Mouse (Mus musculus) CH12.LX (cell line): ENCODE data around the gene Casp9. TPM values are rescaled to one million over a fixed set of nuclear protein-coding genes. Genes with fewer than 3 reads are reported as not detected.
A peak's percentile ranks its signal among the peaks of the same experiment; 100 is the strongest.

Source experiments
- DNase-seq: peaks from one replicate; pipeline ENCODE4 v3.0.0-alpha.2; 2013; ENCODE audit errors: extremely low read depth
- H3K27ac ChIP-seq: 2 replicates; pipeline ENCODE4 v1.5.1; 2012; ENCODE audit warnings: low read depth, mild to moderate bottlenecking, control low read depth, moderate library complexity; ENCODE audit not compliant: insufficient read depth
- H3K27me3 ChIP-seq: replicated peaks from 2 replicates; pipeline ENCODE3; 2012; ENCODE audit warnings: inconsistent platforms
- H3K36me3 ChIP-seq, 2 experiments: replicated peaks in 1 of 2; 2 replicates each; pipeline versions ENCODE3 to v1.6.1; 2012; ENCODE audit warnings: inconsistent platforms in 1 of 2, low read length in 1 of 2, mild to moderate bottlenecking in 1 of 2, mixed read lengths in 1 of 2, moderate library complexity in 1 of 2; ENCODE audit not compliant: control insufficient read depth in 1 of 2, insufficient read depth in 1 of 2
- H3K4me1 ChIP-seq, 2 experiments: 2 replicates each; pipeline ENCODE4 v1.6.1; 2012; ENCODE audit warnings: inconsistent platforms in 1 of 2, moderate library complexity in 1 of 2; ENCODE audit not compliant: insufficient read depth in 2 of 2, control insufficient read depth in 1 of 2
- H3K4me2 ChIP-seq: 2 replicates; pipeline ENCODE4 v1.6.1; 2012; ENCODE audit warnings: low read depth, mild to moderate bottlenecking, control low read depth; ENCODE audit not compliant: poor library complexity, insufficient read depth, severe bottlenecking
- H3K4me3 ChIP-seq, 3 experiments: fragments of 150-350 bp in 1 of 3; sonication (generic) in 1 of 3; replicated peaks in 1 of 3; 2 replicates each; pipeline versions ENCODE3 to v1.5.1; 2011 to 2012; ENCODE audit warnings: low read depth in 2 of 3, low read length in 2 of 3, mild to moderate bottlenecking in 2 of 3, moderate library complexity in 2 of 3, control low read depth in 1 of 3, improper control_type of control experiment in 1 of 3, inconsistent platforms in 1 of 3, mixed read lengths in 1 of 3; ENCODE audit not compliant: poor library complexity in 1 of 3
- H3K79me2 ChIP-seq: replicated peaks from 2 replicates; pipeline ENCODE4 v1.6.1; 2012; ENCODE audit warnings: mild to moderate bottlenecking, moderate library complexity; ENCODE audit not compliant: control insufficient read depth, poor library complexity, insufficient read depth, severe bottlenecking; ENCODE audit errors: extremely low read depth
- H3K9ac ChIP-seq: 2 replicates; pipeline ENCODE4 v1.6.1; 2012; ENCODE audit warnings: low read depth, mild to moderate bottlenecking, control low read depth, moderate library complexity; ENCODE audit not compliant: insufficient read depth
- H3K9me3 ChIP-seq: replicated peaks from 2 replicates; pipeline ENCODE3; 2012; ENCODE audit warnings: low read length, inconsistent platforms, mixed read lengths
- BHLHE40 ChIP-seq: IDR thresholded peaks from 2 replicates; pipeline ENCODE4 v1.6.1; 2011; ENCODE audit warnings: mild to moderate bottlenecking, low read depth, low read length, improper control_type of control experiment
- CHD1 ChIP-seq: IDR thresholded peaks from 2 replicates; pipeline ENCODE4 v1.6.1; 2012; ENCODE audit warnings: low read depth, low read length, improper control_type of control experiment, inconsistent platforms
- CHD2 ChIP-seq: IDR thresholded peaks from 2 replicates; pipeline ENCODE4 v1.6.1; 2011; ENCODE audit warnings: low read length, improper control_type of control experiment
- CTCF ChIP-seq, 2 experiments: IDR thresholded peaks in 1 of 2; conservative IDR thresholded peaks in 1 of 2; 2 replicates each; pipeline ENCODE4 v1.5.1; 2011 to 2012; ENCODE audit warnings: low read depth in 2 of 2, low read length in 2 of 2, improper control_type of control experiment in 1 of 2, inconsistent platforms in 1 of 2, mild to moderate bottlenecking in 1 of 2, moderate library complexity in 1 of 2
- E2F4 ChIP-seq: IDR thresholded peaks from 2 replicates; pipeline ENCODE4 v1.6.1; 2011; ENCODE audit warnings: low read depth, low read length, improper control_type of control experiment; ENCODE audit not compliant: insufficient replicate concordance
- ELF1 ChIP-seq: IDR thresholded peaks from 2 replicates; pipeline ENCODE4 v1.6.1; 2014; ENCODE audit warnings: low read depth, mild to moderate bottlenecking, inconsistent platforms, low read length, improper control_type of control experiment
- EP300 ChIP-seq: IDR thresholded peaks from 2 replicates; pipeline ENCODE4 v1.6.1; 2011; ENCODE audit warnings: low read length, improper control_type of control experiment
- ETS1 ChIP-seq: conservative IDR thresholded peaks from 2 replicates; pipeline ENCODE4 v1.6.1; 2012; ENCODE audit warnings: low read depth, mild to moderate bottlenecking, inconsistent platforms, low read length, improper control_type of control experiment, moderate library complexity
- GABPA ChIP-seq: IDR thresholded peaks from 2 replicates; pipeline ENCODE4 v1.6.1; 2012; ENCODE audit warnings: low read depth, low read length, improper control_type of control experiment, inconsistent platforms; ENCODE audit not compliant: insufficient replicate concordance
- HCFC1 ChIP-seq: IDR thresholded peaks from 2 replicates; pipeline ENCODE4 v1.6.1; 2012; ENCODE audit warnings: low read depth, mild to moderate bottlenecking, inconsistent platforms, low read length, improper control_type of control experiment
- IRF4 ChIP-seq: IDR thresholded peaks from 2 replicates; pipeline ENCODE4 v1.6.1; 2014; ENCODE audit warnings: low read depth, mild to moderate bottlenecking, inconsistent platforms, low read length, improper control_type of control experiment
- JUN ChIP-seq: IDR thresholded peaks from 2 replicates; pipeline ENCODE4 v1.6.1; 2011; ENCODE audit warnings: low read depth, mild to moderate bottlenecking, low read length, improper control_type of control experiment, moderate library complexity; ENCODE audit not compliant: insufficient read depth
- JUND ChIP-seq: conservative IDR thresholded peaks from 2 replicates; pipeline ENCODE4 v1.6.1; 2011; ENCODE audit warnings: low read depth, low read length, improper control_type of control experiment
- KAT2A ChIP-seq: IDR thresholded peaks from 2 replicates; pipeline ENCODE4 v1.6.1; 2012; ENCODE audit warnings: low read length, improper control_type of control experiment, inconsistent platforms; ENCODE audit not compliant: insufficient replicate concordance
- MAFK ChIP-seq: IDR thresholded peaks from 2 replicates; pipeline ENCODE4 v1.6.1; 2011; ENCODE audit warnings: low read length, improper control_type of control experiment; ENCODE audit not compliant: insufficient replicate concordance
- MAX ChIP-seq: IDR thresholded peaks from 2 replicates; pipeline ENCODE4 v1.6.1; 2011; ENCODE audit warnings: low read length, improper control_type of control experiment
- MAZ ChIP-seq: IDR thresholded peaks from 2 replicates; pipeline ENCODE4 v1.6.1; 2012; ENCODE audit warnings: low read depth, mild to moderate bottlenecking, inconsistent platforms, low read length, improper control_type of control experiment, moderate library complexity
- MEF2A ChIP-seq: IDR thresholded peaks from 2 replicates; pipeline ENCODE4 v1.6.1; 2014; ENCODE audit warnings: low read depth, mild to moderate bottlenecking, inconsistent platforms, low read length, improper control_type of control experiment, borderline replicate concordance
- MYC ChIP-seq: IDR thresholded peaks from 2 replicates; pipeline ENCODE4 v1.6.1; 2011; ENCODE audit warnings: low read depth, mild to moderate bottlenecking, improper control_type of control experiment, low read length
- NELFE ChIP-seq: IDR thresholded peaks from 2 replicates; pipeline ENCODE4 v1.6.1; 2011; ENCODE audit warnings: low read depth, low read length, improper control_type of control experiment
- NRF1 ChIP-seq: IDR thresholded peaks from 2 replicates; pipeline ENCODE4 v1.6.1; 2014; ENCODE audit warnings: low read depth, mild to moderate bottlenecking, inconsistent platforms, low read length, improper control_type of control experiment, moderate library complexity
- PAX5 ChIP-seq: IDR thresholded peaks from 2 replicates; pipeline ENCODE4 v1.6.1; 2012; ENCODE audit warnings: low read length, inconsistent platforms, mixed read lengths
- POLR2A ChIP-seq: IDR thresholded peaks from 2 replicates; pipeline ENCODE4 v1.6.1; 2011; ENCODE audit warnings: low read depth, mild to moderate bottlenecking, improper control_type of control experiment, low read length
- RAD21 ChIP-seq: IDR thresholded peaks from 2 replicates; pipeline ENCODE4 v1.6.1; 2011; ENCODE audit warnings: low read depth, mild to moderate bottlenecking, low read length, improper control_type of control experiment, moderate library complexity
- RCOR1 ChIP-seq: conservative IDR thresholded peaks from 2 replicates; pipeline ENCODE4 v1.6.1; 2012; ENCODE audit warnings: low read depth, mild to moderate bottlenecking, inconsistent platforms, low read length, improper control_type of control experiment
- SIN3A ChIP-seq: IDR thresholded peaks from 2 replicates; pipeline ENCODE4 v1.6.1; 2012; ENCODE audit warnings: low read length, improper control_type of control experiment, inconsistent platforms
- SMC3 ChIP-seq: IDR thresholded peaks from 2 replicates; pipeline ENCODE4 v1.6.1; 2011; ENCODE audit warnings: low read depth, low read length, improper control_type of control experiment
- TBP ChIP-seq: conservative IDR thresholded peaks from 2 replicates; pipeline ENCODE4 v1.6.1; 2011; ENCODE audit warnings: low read depth, low read length, improper control_type of control experiment
- TCF12 ChIP-seq: IDR thresholded peaks from 2 replicates; pipeline ENCODE4 v1.6.1; 2014; ENCODE audit warnings: low read depth, mild to moderate bottlenecking, inconsistent platforms, low read length, improper control_type of control experiment
- UBTF ChIP-seq: IDR thresholded peaks from 2 replicates; pipeline ENCODE4 v1.6.1; 2012; ENCODE audit warnings: low read depth, mild to moderate bottlenecking, inconsistent platforms, low read length, improper control_type of control experiment, moderate library complexity
- USF1 ChIP-seq: IDR thresholded peaks from 2 replicates; pipeline ENCODE4 v1.6.1; 2014; ENCODE audit warnings: low read depth, mild to moderate bottlenecking, inconsistent platforms, low read length, improper control_type of control experiment
- USF2 ChIP-seq: conservative IDR thresholded peaks from 2 replicates; pipeline ENCODE4 v1.6.1; 2011; ENCODE audit warnings: low read depth, low read length, improper control_type of control experiment
- ZC3H11A ChIP-seq: IDR thresholded peaks from 2 replicates; pipeline ENCODE4 v1.6.1; 2012; ENCODE audit warnings: low read depth, mild to moderate bottlenecking, inconsistent platforms, low read length, improper control_type of control experiment
- ZKSCAN1 ChIP-seq: IDR thresholded peaks from 2 replicates; pipeline ENCODE4 v1.6.1; 2012; ENCODE audit warnings: low read depth, inconsistent platforms, low read length, improper control_type of control experiment, borderline replicate concordance
- ZMIZ1 ChIP-seq: IDR thresholded peaks from 2 replicates; pipeline ENCODE4 v1.6.1; 2012; ENCODE audit warnings: low read depth, mild to moderate bottlenecking, inconsistent platforms, low read length, improper control_type of control experiment
- ZNF384 ChIP-seq: IDR thresholded peaks from 2 replicates; pipeline ENCODE4 v1.6.1; 2012; ENCODE audit warnings: low read depth, low read length, improper control_type of control experiment, inconsistent platforms
- dilution Hi-C: fragments of 300-500 bp; cut with MboI; formaldehyde crosslinking; loops from 2 replicates; pipeline ENCODE4 v1.14.3; 2020; ENCODE audit warnings: low sequenced_read_pairs; ENCODE audit not compliant: extremely low pct_unique_long_range_greater_than_20kb, extremely low pct_ligation_motif_present
- in situ Hi-C: fragments of 300-500 bp; cut with MboI; formaldehyde crosslinking; loops from 3 replicates; pipeline ENCODE4 v1.14.3; 2019; ENCODE audit warnings: low sequenced_read_pairs, low pct_ligation_motif_present, low pct_unique_long_range_greater_than_20kb, mixed read lengths
- polyA plus RNA-seq: library from polyadenylated mRNA; unstranded; fragments of >175 nt; gene quantifications from 2 replicates; pipeline ENCODE4 v1.2.1, GENCODE M21; 2012; ENCODE audit warnings: low read depth; ENCODE audit not compliant: insufficient read length
- total RNA-seq, 2 experiments: library from RNA; depleted of rRNA; stranded (reverse); fragments of 300-350 nt in 1 of 2; fragments of >200 nt in 1 of 2; gene quantifications; 2 replicates each; pipeline ENCODE4 v1.2.3; 2012 to 2014

The Casp9 gene
- total RNA-seq (2012; rRNA removed) (11.3 and 15.3 TPM in 2 replicates), total RNA-seq (2014; rRNA removed) (3.7 and 5.2 TPM in 2 replicates), polyA plus RNA-seq (14.5 and 15.1 TPM in 2 replicates)

DNA sequence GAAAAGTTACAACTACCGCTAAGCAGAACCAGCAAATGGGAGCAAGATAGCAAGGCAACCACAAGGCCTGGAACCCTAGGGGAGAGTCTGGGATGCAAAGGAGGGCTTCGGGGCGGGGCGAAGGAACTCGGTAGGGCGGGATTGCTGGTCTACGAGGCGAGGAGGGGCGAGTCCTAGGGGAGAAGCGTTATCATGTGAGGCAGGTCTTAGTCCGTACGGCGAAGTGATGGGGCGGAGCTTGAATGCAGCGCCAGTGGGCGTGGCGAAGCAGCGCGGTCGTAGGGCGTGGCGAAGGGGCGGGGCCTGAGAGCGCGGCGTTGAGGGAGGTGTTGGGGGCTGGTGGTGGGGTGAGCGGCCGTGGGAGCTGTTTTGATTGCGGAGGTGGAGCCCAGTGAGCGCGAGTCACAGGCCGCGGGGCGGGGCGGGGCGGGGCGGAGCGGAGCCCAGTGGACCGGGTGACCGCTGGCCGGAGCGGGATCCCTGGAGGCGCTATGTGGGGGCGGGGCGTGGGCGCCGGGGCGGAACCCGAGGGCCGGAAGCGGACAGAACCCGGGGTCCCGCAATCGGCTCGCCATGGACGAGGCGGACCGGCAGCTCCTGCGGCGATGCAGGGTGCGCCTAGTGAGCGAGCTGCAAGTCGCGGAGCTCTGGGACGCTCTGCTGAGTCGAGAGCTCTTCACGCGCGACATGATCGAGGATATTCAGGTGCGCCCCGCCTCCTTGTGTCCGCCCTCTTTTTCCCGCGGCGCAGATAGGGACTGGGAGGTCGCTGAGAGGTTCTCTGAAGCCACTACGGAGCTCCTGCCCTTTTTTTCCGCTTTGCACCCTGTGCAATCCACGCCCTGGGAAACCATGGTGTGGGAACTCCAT, at the start of gene Casp9:
Casp9 (plus strand) TSS at position 331 of the 870 bp plus-strand sequence.
- H3K27me3 ChIP-seq: no peaks in the 10 kb centered on the region
- peak within 1 kb of the TSS; percentile 64 for H3K4me2 ChIP-seq
- H3K9me3 ChIP-seq: no peaks in the 10 kb centered on the region
- in situ Hi-C loops: no loop called here
- peak within 1 kb of the TSS; percentile 82 for H3K27ac ChIP-seq
- no peaks in the 10 kb centered on the region for H3K79me2 ChIP-seq
- peaks cover 22 to 57% of the 10 kb centered on the region in 2 experiments for H3K4me1 ChIP-seq
- H3K36me3 ChIP-seq: peaks cover 8 to 19% of the 10 kb centered on the region in 2 experiments
- peak within 1 kb of the TSS; percentile 70 to 94 (median 74) for H3K4me3 ChIP-seq
- DNase-seq: peak; percentile 96
- peak within 1 kb of the TSS; percentile 87 for H3K9ac ChIP-seq
- dilution Hi-C loops: no loop called here
- peak; percentile 71 for TF ChIP-seq POLR2A
- TF ChIP-seq USF1: 0 out of 2 replicates have a peak, but pooled peaks have one; percentile 19
- peak; percentile 59; the same call in 1 of the 2 replicates for TF ChIP-seq ZMIZ1
- 0 out of 2 replicates have a peak, but pooled peaks have one; percentile 38 for TF ChIP-seq UBTF
- TF ChIP-seq MAZ: peak; percentile 40; the same call in 1 of the 2 replicates
- no peak; the same call in 1 of the 2 replicates for TF ChIP-seq EP300
- TF ChIP-seq KAT2A: 0 out of 2 replicates have a peak, but pooled peaks have one; percentile 46
- TF ChIP-seq TCF12: peak; percentile 29; the same call in 1 of the 2 replicates
- TF ChIP-seq CHD2: 0 out of 2 replicates have a peak, but pooled peaks have one; percentile 13
- TF ChIP-seq HCFC1: peak; percentile 11; the same call in 1 of the 2 replicates
- TF ChIP-seq MAFK: no peak
- TF ChIP-seq BHLHE40: no peak
- TF ChIP-seq RCOR1: no peak
- TF ChIP-seq CHD1: peak; percentile 37; the same call in 1 of the 2 replicates
- TF ChIP-seq JUND: no peak
- TF ChIP-seq ELF1: peak; percentile 66
- peak; percentile 38; the same call in 1 of the 2 replicates for TF ChIP-seq SIN3A
- no peak for TF ChIP-seq GABPA
- TF ChIP-seq ZC3H11A: no peak
- no peak for TF ChIP-seq ZNF384
- no peak for TF ChIP-seq TBP
- 0 out of 2 replicates have a peak, but pooled peaks have one; percentile 7 for TF ChIP-seq ETS1
- TF ChIP-seq ZKSCAN1: no peak
- no peak for TF ChIP-seq JUN
- peak; percentile 4; the same call in 1 of the 2 replicates for TF ChIP-seq IRF4
- TF ChIP-seq NRF1: no peak
- TF ChIP-seq NELFE: 0 out of 2 replicates have a peak, but pooled peaks have one; percentile 62
- peak; percentile 33; the same call in 1 of the 2 replicates for TF ChIP-seq MEF2A
- TF ChIP-seq USF2: no peak
- TF ChIP-seq PAX5: no peak
- no peak for TF ChIP-seq MYC
- no peak for TF ChIP-seq RAD21
- peak; percentile 47; the same call in 1 of the 2 replicates for TF ChIP-seq MAX
- TF ChIP-seq E2F4: 0 out of 2 replicates have a peak, but pooled peaks have one; percentile 71
- TF ChIP-seq SMC3: no peak
- TF ChIP-seq CTCF (conservative IDR thresholded peaks at IDR 0.05 in 1 of 2, IDR thresholded peaks at IDR 0.05 in 1 of 2; ENCODE audit: low read depth in 2 of 2, low read length in 2 of 2): no peak
